Mouse (Mus musculus): ENCODE measurements at regions not wholly inside any gene's neighbourhood (a gene's known extent, or its start where the extent isn't known, plus 50 kb on each side); places are given as distances from the start of the nearest gene placed in this dataset.
A peak's percentile ranks its signal among the peaks of the same experiment; 100 is the strongest.

DNA sequence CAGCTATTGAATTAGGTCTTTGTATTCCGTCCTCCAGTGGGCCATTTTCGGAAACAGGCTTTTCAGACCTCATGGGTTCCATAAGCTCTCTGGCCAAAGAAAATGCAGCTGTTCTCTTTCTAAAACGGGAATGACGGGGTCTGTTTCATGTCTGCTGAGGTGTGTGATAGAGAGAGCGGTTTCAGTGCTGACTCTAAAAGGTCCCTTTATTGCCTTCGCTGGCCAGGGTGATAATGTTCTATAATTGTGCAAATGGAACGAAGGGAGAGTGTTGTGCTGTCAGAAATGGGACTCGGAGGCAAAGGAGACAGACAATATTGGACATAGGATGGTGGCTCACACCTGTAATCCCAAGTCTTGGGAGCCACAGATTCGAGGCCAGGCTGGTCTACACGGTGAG is 53.5 kb upstream of the Osbpl8 start:
- intact Hi-C loops (cut with DNase I), result no loop called here
- DNase-seq (ENCODE audit: low spot score in 2 of 2), result no peak

DNA sequence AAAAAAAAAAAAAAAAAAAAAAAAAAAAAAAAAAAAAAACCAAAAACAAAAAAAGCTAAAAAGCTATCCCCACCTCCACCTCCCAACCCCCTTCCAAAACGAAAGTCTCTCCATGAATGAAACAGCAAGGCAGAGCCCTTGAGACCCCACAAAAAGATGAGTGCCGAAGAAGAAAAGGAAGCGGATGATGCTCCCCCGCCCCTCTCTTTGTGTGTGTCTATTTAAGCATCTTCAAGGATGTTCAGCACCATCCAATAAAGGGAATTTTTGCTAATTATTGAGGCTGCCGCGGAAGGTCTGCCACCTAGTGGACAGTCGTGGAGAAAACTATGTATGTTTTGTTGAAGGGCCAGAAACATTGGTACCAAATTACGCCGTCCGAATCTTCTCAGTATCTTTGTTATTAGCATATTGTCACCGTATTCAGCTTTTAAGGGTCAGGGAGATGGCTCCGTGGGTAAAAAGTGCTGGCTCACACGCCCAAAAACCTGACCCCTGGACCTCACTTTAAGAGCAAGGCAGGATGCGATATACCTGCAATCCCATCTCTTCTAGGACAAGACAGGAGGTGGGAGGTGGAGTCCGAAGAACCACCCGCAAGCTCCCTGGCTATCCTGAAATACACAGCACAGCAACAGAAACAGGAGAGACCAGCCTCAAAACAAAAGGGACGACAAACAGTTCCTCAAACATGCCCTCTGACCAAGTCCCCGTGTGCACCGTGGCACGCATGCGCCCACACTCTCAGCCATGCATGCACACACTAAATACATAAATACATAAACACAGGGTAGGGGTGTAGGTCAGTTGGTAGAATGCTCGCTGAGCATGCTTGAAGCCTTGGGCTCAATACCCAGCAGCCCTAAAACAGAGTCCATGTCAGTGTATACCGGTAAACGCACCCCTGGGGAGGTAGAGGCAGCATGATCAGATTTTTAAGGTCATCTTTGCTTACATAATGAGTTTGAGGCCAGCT is 55.6 kb upstream of the Osbpl8 start:
- intact Hi-C loops (cut with DNase I), result no loop called here
- DNase-seq (ENCODE audit: low spot score in 2 of 2), result peak; percentile 55 to 61

DNA sequence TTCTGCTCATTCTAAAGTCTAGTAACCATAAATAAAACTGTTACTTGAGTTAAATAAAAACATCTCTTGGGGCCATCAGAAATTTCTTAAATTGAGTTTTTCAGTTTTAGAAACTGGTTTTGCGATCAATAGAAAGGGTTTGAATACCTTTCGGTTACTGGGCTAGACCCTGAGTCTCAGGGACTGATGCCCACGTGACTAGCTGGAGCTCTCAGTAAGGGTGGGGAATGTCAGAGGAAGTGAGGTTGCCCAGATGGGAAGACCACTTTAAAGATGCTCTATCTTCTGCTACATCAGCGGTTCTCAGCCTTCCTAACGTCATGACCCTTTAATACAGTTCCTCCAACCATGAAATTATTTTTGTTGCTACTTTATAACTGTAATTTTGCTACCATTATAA is 56.7 kb upstream of the Osbpl8 start:
- intact Hi-C loops (cut with DNase I), result no loop called here
- DNase-seq (ENCODE audit: low spot score in 2 of 2), result no peak

DNA sequence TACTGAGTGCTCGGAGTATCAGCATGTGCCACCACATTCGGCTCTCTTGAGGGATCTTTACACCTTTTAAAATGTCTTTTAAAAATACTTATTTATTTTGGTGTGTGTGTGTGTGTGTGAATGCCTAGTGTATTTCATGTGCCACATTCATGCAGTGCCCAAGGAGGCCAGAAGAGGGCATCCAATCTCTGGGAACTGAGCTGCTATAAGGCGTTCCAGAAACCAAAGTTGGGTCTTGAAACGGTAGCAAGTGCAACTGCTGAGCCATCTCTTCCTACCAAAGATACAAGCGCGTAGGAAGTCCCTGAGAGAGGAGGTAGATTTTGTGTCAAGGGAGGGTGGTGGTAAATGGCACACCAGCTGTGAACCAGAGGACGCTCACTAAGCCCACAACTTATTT is 57.2 kb upstream of the Osbpl8 start:
- intact Hi-C loops (cut with DNase I), result no loop called here
- DNase-seq (ENCODE audit: low spot score in 2 of 2), result peak; percentile 61 to 63

DNA sequence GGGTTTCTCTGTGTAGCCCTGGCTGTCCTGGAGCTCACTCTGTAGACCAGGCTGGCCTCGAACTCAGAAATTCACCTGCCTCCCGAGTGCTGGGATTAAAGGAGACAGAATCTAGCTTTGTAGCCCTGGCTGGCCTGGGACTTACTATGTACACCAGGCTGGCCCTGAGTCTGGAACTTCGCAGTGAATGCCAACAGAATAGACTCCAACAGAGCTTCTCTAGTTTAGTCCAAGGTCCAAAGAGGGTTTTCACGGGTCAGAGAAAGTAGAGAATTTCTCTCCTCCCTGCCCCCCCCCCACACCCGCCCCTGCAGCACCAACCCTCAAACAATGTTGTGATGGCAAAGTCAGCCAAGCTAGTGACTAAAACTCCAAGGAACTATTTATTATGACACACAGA is 58.1 kb upstream of the Osbpl8 start:
- no peak for DNase-seq (ENCODE audit: low spot score in 2 of 2)
- intact Hi-C loops (cut with DNase I), result no loop called here

DNA sequence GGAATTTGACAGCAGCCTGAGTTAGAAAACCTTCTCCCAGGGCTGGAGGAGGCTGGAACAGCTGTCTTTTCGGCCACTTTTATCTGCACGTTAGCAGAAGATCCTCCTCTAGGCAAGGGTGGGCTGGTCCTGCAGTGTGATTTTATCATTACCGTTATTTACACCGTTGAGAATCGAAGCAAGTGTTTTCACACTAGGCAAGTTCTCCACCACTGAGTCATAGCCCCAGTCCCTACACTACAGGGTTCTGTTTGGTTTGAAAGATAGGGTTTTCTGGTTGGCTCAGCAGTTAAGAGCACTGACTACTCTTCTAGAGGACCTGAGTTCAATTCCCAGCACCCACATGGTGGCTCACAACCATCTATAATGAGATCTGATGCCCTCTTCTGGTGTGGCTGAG is 58.9 kb upstream of the Osbpl8 start:
- intact Hi-C loops (cut with DNase I), result no loop called here
- no peak for DNase-seq (ENCODE audit: low spot score in 2 of 2)

DNA sequence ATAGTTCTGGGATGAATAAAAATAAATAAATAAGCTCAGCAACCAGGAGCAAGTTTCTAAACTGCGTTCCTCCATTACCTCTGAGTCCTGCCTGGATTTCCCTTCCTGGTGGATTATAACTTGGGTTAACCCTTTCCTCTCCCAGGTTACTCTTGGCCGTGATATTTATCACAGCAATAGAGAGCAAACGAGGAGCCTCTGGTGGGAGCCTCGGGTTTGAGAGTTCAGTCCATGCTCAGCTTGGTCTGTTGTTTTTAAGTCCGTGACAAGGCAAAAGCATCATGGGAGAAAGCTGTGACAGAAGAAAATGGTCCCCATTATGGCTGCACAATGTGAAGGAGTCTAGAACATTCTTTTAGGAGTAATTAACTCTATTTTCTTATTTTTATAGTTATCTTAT is 61.0 kb upstream of the Osbpl8 start:
- DNase-seq (ENCODE audit: low spot score in 2 of 2), result no peak

DNA sequence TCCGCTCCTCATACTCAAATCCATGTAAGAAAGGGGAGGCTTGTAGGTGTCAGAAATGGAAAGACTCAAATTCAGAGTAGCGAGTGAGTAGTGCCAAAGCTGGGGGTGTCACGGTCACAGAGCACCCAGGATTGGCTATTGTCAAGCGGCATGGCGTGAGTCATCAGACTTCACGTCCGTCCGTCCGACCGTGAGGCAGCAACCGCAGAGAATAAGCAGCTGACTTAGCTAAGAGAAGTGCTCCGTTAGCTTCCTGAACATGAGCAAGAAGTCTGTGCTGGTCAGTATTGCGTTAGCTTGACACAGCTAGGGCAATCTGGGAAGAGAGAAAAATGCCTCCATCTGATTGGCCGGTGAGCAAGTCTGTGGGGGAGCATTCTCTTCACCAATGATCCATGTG is 61.5 kb upstream of the Osbpl8 start:
- no peak for DNase-seq (ENCODE audit: low spot score in 2 of 2)
- intact Hi-C loops (cut with DNase I), result loop anchor here (5.0 kb wide), 2 partner anchors 111 to 126 kb away; no protein-coding TSS in a partner anchor

More for the DNA sequence above, 61.0 kb upstream of the Osbpl8 start:
- intact Hi-C loops (cut with DNase I), result loop anchor here (5.0 kb wide), 2 partner anchors 111 to 126 kb away; no protein-coding TSS in a partner anchor

DNA sequence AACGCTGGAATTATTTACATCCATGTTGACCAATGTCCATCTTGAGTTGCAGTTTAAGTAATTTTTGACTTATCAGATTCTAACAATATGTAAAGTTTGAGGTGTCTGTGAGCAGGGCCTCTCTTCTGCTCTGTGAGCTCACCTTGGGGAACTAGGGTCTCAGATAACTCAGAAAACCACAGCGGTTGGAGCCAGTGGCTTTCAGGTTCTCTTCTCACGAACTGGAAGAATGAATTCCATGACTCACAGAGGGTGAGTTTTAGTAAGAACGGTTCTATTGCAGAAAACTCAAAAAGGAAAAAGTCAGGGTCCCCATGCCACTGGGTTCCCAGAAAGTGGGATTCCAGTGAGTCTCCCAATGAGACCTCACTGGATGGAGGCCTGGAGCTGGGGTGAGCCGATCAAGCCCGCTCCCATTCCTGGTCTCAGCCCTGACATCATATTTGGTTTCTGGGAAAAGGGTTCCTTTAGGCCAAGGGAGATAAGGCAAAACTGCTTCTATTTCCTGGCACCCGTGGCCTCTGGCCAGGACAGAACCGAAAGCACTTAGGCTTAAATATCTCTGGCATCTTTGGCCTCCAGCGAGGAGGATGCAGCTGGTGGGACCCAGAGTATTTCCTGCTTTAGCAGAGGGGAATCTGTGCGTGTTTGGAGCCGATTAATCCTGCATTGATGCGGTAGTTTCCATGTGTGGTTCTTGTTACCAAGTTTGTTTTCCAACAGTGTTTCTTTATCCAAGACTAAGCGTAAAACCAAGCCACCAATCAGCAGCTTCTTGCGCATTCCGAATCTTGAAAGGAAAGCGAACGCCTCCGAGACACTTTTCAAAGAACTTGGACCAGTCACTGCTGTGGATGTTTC is 62.4 kb upstream of the Osbpl8 start:
- intact Hi-C loops (cut with DNase I), result loop anchor here (5.0 kb wide), 2 partner anchors 110 to 125 kb away; no protein-coding TSS in a partner anchor
- no peak for DNase-seq (ENCODE audit: low spot score in 2 of 2)

DNA sequence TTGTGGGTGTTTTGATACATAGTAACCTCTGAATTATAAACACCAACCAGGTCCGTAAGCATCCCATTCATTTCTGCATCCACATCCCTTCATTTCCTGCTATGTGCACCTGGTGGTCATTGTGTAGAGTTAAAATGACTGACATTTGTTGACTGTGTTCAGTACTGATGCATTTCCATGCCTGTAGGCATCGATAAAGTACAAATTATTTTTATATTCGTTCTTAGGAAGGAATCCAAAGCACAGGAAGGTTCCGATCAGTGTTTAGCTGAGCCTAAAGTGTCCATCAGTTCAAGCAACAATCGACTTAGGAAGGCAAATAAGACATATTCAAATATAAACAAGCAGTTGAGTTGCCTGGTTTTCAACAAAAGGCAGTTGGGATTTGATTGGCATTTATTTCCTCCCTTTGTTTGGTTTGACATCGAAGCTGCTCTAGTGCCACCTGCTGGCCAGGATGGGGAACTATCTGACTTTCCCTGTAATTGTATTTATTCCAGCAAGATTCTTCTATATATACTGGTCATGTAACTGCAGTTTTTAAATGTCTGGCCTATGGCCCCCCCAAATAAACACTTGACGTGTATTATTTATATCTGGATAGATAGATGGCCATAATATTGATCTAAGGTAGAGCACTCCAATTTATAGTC is 64.6 kb upstream of the Osbpl8 start:
- DNase-seq (ENCODE audit: low spot score in 2 of 2), result peak; percentile 65 to 66
- intact Hi-C loops (cut with DNase I), result loop anchor here (2.0 to 5.0 kb wide), 4 partner anchors 88 to 305 kb away; partner anchors contain the start of gene Zdhhc17

DNA sequence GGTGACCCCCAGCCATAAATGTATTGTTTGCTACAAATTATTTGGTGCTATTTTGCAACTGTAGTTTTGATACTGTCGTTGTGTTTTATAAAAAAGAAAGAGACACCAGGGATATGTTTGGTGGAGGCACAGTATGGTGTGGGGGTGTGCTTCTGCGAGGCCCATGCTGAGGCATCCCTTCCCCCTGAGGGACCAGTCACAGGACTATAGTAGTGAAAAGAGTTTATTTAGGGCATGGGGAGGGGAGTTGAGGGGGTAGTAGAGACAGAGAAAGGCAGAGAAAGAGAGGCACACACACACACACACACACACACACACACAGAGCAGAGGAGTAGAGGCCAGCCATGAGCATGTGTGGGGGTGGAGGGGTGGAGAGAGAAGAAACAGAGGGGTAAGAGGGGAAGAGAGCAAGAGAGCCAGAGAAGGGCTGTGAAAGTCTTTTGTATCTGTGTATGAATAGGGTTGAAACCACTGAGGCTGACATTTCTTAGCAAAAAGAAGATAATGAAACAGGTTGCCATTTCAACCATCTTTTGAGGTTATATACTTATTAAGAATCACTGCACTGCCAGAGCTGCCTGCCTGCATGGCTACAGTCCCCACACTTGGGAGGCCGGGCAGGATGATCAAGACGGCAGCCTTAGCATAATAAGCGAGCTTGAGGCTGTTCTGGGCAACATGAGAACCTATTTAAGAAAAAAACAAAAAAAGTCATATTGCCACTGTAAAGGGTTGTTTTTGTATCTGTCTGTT is 65.3 kb upstream of the Osbpl8 start:
- intact Hi-C loops (cut with DNase I), result loop anchor here (2.0 to 5.0 kb wide), 2 partner anchors 87 to 304 kb away; partner anchors contain the start of gene Zdhhc17
- DNase-seq (ENCODE audit: low spot score in 2 of 2), result no peak

DNA sequence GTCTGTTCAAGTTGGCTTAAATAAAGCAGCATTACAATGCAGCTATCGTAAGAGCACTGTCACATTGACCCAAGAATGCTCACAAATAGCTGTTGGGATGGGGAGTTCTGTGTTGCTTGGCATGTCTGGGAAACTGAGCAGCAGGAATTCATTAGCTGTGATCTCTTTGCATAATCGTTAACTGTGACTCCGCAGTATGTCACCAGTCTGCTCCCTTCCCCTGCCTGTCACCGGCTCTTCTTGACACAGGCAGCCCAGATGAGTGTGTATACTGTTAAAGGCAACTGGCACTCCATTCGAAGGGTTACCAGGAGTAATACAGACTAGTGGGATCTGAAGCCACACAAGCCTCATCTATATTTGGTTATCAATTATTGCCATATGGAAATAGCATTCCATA is 67.3 kb upstream of the Osbpl8 start:
- intact Hi-C loops (cut with DNase I), result loop anchor here (5.0 kb wide), 1 partner anchor 85 kb away; the partner anchor contains the start of gene Zdhhc17
- DNase-seq (ENCODE audit: low spot score in 2 of 2), result no peak

DNA sequence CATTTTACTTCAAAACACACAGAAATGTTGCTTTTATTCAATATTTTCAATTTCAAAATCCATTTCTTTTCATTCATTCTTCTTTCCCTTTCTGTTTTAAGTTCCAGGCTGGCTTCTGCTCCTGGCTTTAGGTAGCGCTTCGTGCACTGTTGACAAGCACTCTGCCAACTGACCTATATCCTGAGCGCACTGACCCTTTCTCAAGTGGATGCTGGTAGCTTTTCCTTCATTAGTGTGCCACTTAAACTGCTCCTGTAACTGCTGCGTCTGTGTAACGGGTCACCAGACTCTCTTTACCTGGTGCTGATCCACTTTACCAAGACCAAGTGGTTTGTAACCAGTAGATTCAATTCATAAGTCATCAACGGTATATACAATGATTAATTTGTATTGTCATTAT is 67.7 kb upstream of the Osbpl8 start:
- DNase-seq (ENCODE audit: low spot score in 2 of 2), result no peak
- intact Hi-C loops (cut with DNase I), result loop anchor here (5.0 kb wide), 1 partner anchor 85 kb away; the partner anchor contains the start of gene Zdhhc17

DNA sequence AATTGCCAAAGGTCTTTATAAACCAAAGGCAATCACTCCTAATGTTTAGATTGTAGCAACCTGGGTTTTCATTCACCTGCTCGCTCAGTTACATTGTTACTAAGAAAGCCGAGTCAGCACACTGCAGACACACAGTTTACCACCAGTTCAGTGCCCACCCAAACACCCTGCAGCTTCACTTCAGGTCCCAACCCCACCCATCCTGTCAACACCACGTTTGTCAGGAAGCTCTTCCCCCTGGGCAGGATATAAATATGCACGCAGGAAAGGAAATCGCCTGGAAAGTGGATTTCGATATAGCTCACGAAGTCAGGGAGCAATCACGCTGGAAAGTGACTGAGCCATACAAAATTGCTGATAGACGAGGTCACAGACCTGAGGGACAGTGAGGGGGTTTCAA is 70.1 kb upstream of the Osbpl8 start:
- intact Hi-C loops (cut with DNase I), result no loop called here
- DNase-seq (ENCODE audit: low spot score in 2 of 2), result no peak

DNA sequence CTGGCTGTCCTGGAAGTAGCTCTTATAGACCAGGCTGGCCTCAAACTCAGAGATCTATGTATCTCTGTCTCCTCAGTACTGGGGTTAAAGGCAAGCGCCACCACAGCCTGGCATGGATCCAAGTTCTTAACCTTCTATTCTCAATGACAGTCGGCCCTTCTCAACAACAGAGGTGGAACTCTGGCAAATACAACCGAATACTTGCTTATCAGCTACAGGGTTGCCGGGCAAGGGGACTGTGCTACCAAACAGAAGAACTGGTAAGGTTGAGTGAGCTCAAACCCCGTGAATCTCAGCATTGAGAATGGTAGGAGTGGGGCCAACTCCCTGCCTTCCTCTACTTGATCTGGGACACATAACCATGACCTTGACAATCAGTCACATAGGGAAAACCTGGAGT is 75.2 kb upstream of the Osbpl8 start:
- intact Hi-C loops (cut with DNase I), result no loop called here

DNA sequence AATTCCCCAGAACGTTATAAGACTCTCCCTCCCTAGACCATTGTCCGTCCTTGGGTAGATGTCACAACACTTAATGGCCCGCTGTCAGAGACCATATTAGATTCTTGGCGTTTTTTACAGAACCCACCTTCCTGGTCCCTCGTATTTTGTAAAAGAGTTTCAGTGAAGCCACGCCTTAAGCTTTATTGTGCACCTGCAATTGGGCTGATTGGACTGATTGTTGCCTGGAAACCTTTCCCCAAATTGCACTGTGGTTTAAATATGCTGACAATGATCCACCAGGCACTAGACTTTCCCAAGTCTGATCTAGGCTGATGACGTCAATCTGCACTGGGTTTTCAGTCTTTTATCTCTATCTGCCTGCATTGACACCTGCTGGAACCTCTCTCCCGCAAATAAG is 75.6 kb upstream of the Zdhhc17 start:
- DNase-seq (ENCODE audit: low spot score in 2 of 2), result no peak
- intact Hi-C loops (cut with DNase I), result no loop called here

More for the DNA sequence above, 75.2 kb upstream of the Osbpl8 start:
- no peak for DNase-seq (ENCODE audit: low spot score in 2 of 2)

DNA sequence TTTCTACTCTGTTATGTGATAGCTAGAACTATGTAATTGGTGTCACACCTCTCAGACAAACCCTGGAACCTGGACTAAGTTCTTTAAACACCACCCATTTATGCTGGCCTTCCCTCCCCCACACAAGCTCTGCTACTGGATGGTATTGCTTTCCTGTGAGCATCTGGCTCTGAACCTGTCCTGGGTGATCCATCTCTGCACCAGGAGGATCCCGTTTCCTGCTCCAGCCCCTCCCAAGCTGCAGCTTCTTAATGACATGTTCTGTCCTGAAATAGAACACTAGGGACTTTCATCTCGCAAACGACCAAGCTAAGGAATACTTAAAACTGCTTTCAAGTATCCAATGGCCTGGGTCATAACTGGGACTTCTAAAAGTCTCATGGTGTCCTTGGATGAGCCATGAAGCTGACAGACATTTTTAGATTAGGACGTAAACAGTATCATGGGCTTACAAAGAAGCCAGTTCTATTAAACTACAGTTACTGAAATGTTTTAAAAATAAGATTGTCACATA is 74.4 kb upstream of the Zdhhc17 start:
- DNase-seq (ENCODE audit: low spot score in 2 of 2), result no peak
- intact Hi-C loops (cut with DNase I), result no loop called here

DNA sequence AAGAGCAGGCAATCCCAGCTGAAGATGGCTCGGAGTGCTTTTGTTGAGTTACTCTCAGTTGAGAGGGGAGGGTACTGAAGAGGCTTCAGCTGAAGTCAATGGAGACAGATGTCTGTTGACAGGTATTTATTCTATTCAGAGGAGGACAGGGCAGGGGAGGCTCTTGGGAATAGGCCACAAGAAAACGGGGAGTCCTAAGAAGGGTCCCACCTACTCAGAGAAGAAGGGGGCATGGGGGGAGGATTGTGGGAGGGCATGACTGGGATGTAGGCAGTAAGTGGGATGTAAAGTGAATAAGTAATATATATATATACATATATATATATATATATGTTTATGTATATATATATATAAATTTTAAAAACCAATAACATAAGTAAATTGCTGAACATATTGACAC is 73.9 kb upstream of the Zdhhc17 start:
- intact Hi-C loops (cut with DNase I), result no loop called here
- DNase-seq (ENCODE audit: low spot score in 2 of 2), result no peak

DNA sequence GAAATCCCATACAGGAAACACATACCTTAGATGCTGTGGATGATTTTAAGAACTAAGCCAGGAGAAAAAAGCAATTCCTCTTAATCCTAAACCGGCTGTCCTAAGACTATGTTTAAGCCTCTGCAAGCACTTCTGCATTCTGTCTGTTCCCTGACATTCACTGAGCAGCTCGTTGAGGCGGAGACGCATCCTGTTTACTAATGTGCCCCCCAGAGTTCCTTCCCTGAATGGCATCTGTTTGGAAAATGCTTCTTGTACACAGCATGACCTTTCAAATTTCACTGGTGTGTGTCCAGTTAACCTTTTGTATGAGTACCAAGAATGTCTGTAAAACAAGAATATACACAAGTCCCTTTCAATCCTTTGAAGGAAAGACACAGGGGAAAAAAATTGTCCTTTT is 73.4 kb upstream of the Zdhhc17 start:
- DNase-seq (ENCODE audit: low spot score in 2 of 2), result no peak
- intact Hi-C loops (cut with DNase I), result no loop called here
